Comparison of ENCODE assay signal across 26 mouse cellular contexts in the genomic region with DNA sequence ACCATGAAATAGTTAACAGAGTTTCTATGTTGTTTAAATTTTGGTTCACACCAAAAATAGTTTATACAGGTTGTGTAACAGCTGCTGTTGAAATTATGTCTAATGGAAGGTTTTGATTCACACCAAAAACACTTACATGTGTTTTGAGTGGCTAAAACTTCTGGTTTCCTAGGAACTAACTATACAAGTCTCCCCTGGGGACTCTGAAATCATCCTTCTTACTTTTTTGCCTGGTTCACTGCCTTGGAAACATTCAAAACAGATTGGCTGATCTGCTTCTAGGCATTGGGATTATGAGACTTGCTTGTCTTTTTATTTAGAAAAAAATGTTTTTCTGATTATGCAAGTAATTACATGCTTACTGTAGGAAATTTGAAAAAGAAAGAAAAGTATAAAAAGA. TPM values are rescaled to one million over a fixed set of nuclear protein-coding genes. Genes with fewer than 3 reads are reported as not detected.
A peak's percentile ranks its signal among the peaks of the same experiment; 100 is the strongest.
DNase-seq lines count a peak whose midpoint lies in the region; ATAC-seq and TF ChIP-seq lines count a peak whose summit lies in the region.
"Had no signal": no experiment of that assay in that cellular context is flagged by ENCODE, and none has a peak within 500 bp of the region (broad histone marks: within the 10 kb centered on the region; RNA-seq: fewer than 3 reads in every experiment).

No protein-coding gene starts in this region.

- H3K9me3 ChIP-seq in embryonic facial prominence, embryonic 14.5 days (ENCODE audit: control insufficient read depth, low read length), result no peaks in the 10 kb centered on the region
- no peaks in the 10 kb centered on the region for H3K9me3 ChIP-seq in embryonic facial prominence, embryonic 10.5 days
- H3K9me3 ChIP-seq in stomach, postnatal 0 days (ENCODE audit: control insufficient read depth, low read length), result no peaks in the 10 kb centered on the region
- H3K9me3 ChIP-seq: embryonic facial prominence, embryonic 12.5 days; embryonic facial prominence, embryonic 15.5 days; forebrain, embryonic 10.5 days; forebrain, embryonic 12.5 days; G1E had no signal

- H3K36me3 ChIP-seq in embryonic facial prominence, embryonic 14.5 days (ENCODE audit: control insufficient read depth, insufficient read depth, low read length), result no peaks in the 10 kb centered on the region
- no peaks in the 10 kb centered on the region for H3K36me3 ChIP-seq in embryonic facial prominence, embryonic 10.5 days (replicated peaks)
- no peaks in the 10 kb centered on the region for H3K36me3 ChIP-seq in stomach, postnatal 0 days (ENCODE audit: control insufficient read depth, insufficient read depth, low read length)
- H3K36me3 ChIP-seq: embryonic facial prominence, embryonic 12.5 days; embryonic facial prominence, embryonic 15.5 days; forebrain, embryonic 10.5 days; forebrain, embryonic 12.5 days; G1E had no signal

- H3K27me3 ChIP-seq in embryonic facial prominence, embryonic 14.5 days (replicated peaks; ENCODE audit: control insufficient read depth, insufficient read depth, low read length), result no peaks in the 10 kb centered on the region
- peaks cover 44% of the 10 kb centered on the region for H3K27me3 ChIP-seq in embryonic facial prominence, embryonic 10.5 days (replicated peaks; ENCODE audit: low read depth, poor library complexity, severe bottlenecking)
- no peaks in the 10 kb centered on the region for H3K27me3 ChIP-seq in stomach, postnatal 0 days (ENCODE audit: control insufficient read depth, insufficient read depth, low read length)
- H3K27me3 ChIP-seq: CH12.LX; embryonic facial prominence, embryonic 12.5 days had no signal

- TF ChIP-seq CTCF in stomach, postnatal 0 days (IDR thresholded peaks at IDR 0.05; ENCODE audit: low read depth), result no peak

- DNase-seq in embryonic facial prominence, embryonic 14.5 days (ENCODE audit: low spot score), result peak; percentile 43
- no peak for DNase-seq in embryonic facial prominence, embryonic 10.5 days (ENCODE audit: low spot score)
- DNase-seq in NIH3T3 (ENCODE audit: low read depth) (peak; percentile 33), adipocyte (ENCODE audit: low spot score) (peak; percentile 59)
- no peak for DNase-seq in spleen, adult 12 weeks (ENCODE audit: low spot score)
- no peak for DNase-seq in stomach, postnatal 0 days (ENCODE audit: low spot score)
- DNase-seq: adrenal gland, adult 2 months; adrenal gland, postnatal 10 days; adrenal gland, postnatal 25 days; B cell, adult 2 months; cerebellum, adult 11-12 months; cerebellum, adult 2 months; cerebellum, adult 9-10 months; cerebellum, postnatal 10 days; cerebellum, postnatal 25 days had no signal

- no peak overlapping the region for H3K4me3 ChIP-seq in embryonic facial prominence, embryonic 14.5 days (ENCODE audit: low read depth, low read length)
- H3K4me3 ChIP-seq in embryonic facial prominence, embryonic 10.5 days, result no peak overlapping the region
- no peak overlapping the region for H3K4me3 ChIP-seq in stomach, postnatal 0 days (ENCODE audit: low read depth, low read length)
- H3K4me3 ChIP-seq: embryonic facial prominence, embryonic 12.5 days; embryonic facial prominence, embryonic 15.5 days; erythroblast, embryonic 14.5 days; forebrain, embryonic 10.5 days; forebrain, embryonic 12.5 days had no signal

- TF ChIP-seq EP300 in stomach, postnatal 0 days (optimal IDR thresholded peaks at IDR 0.05), result no peak

- no peak overlapping the region for H3K27ac ChIP-seq in embryonic facial prominence, embryonic 14.5 days (replicated peaks; ENCODE audit: low read depth, low read length)
- H3K27ac ChIP-seq in embryonic facial prominence, embryonic 10.5 days (replicated peaks), result no peak overlapping the region
- H3K27ac ChIP-seq in stomach, postnatal 0 days (replicated peaks), result no peak overlapping the region
- H3K27ac ChIP-seq: embryonic facial prominence, embryonic 12.5 days; embryonic facial prominence, embryonic 15.5 days; forebrain, embryonic 10.5 days; forebrain, embryonic 12.5 days had no signal

- no peak overlapping the region for H3K9ac ChIP-seq in embryonic facial prominence, embryonic 14.5 days (ENCODE audit: low read depth, low read length)
- no peak overlapping the region for H3K9ac ChIP-seq in stomach, postnatal 0 days (ENCODE audit: low read length)
- H3K9ac ChIP-seq: embryonic facial prominence, embryonic 12.5 days; embryonic facial prominence, embryonic 15.5 days; forebrain, embryonic 12.5 days had no signal

- H3K4me1 ChIP-seq in embryonic facial prominence, embryonic 14.5 days (ENCODE audit: control insufficient read depth, insufficient read depth, low read length), result no peaks in the 10 kb centered on the region
- H3K4me1 ChIP-seq in embryonic facial prominence, embryonic 10.5 days, result no peaks in the 10 kb centered on the region
- no peaks in the 10 kb centered on the region for H3K4me1 ChIP-seq in stomach, postnatal 0 days (replicated peaks; ENCODE audit: control insufficient read depth, insufficient read depth)
- H3K4me1 ChIP-seq: embryonic facial prominence, embryonic 12.5 days; embryonic facial prominence, embryonic 15.5 days; forebrain, embryonic 12.5 days had no signal

- no peak overlapping the region for H3K4me2 ChIP-seq in embryonic facial prominence, embryonic 14.5 days (ENCODE audit: low read depth, low read length)
- no peak overlapping the region for H3K4me2 ChIP-seq in stomach, postnatal 0 days (replicated peaks; ENCODE audit: low read depth)
- H3K4me2 ChIP-seq: embryonic facial prominence, embryonic 12.5 days; embryonic facial prominence, embryonic 15.5 days; forebrain, embryonic 12.5 days had no signal

- ATAC-seq in embryonic facial prominence, embryonic 14.5 days (ENCODE audit: low read depth), result no peak
- ATAC-seq in stomach, postnatal 0 days (ENCODE audit: low FRiP score, low TSS enrichment), result no peak
- ATAC-seq: activated CD4-positive, CD25-positive, alpha-beta regulatory T cell, adult 4 months; CD4-positive, CD25-positive, alpha-beta regulatory T cell, adult 4 months; forebrain, embryonic 14.5 days; forebrain, embryonic 16.5 days had no signal

RNA-seq across cellular contexts. Expression of a gene that starts 11.7 kb away (rescaled TPM):
- polyA plus RNA-seq in embryonic facial prominence, embryonic 14.5 days (2014; fragmentation: Nextera tagmentation; extraction: Ambion mirVana), result 25.3 and 28.8 TPM in 2 replicates
- polyA plus RNA-seq in embryonic facial prominence, embryonic 10.5 days (2016; fragmentation: Nextera tagmentation; extraction: Ambion mirVana), result 8.6 and 9.1 TPM in 2 replicates
- 5.1 and 5.5 TPM in 2 replicates for polyA plus RNA-seq in stomach, postnatal 0 days (2015; fragmentation: Nextera tagmentation; extraction: Ambion mirVana)
- polyA plus RNA-seq: CD4-positive, CD25-positive, alpha-beta regulatory T cell, adult 4 months had no signal

Comparison
In these comparisons a context has a peak if more than half of its experiments do, and no peak if none do; other contexts are left out.
1. DNase-seq: peak in embryonic facial prominence, embryonic 14.5 days (single experiment), NIH3T3 (single experiment) and adipocyte (single experiment); none in embryonic facial prominence, embryonic 10.5 days (single experiment), spleen, adult 12 weeks (single experiment) and stomach, postnatal 0 days (single experiment).